ENCODE assay signal across 17 mouse cellular contexts in genomic region chr8:46890241-46890640, GRCm38 (mm10).
DNase-seq lines count a peak whose midpoint lies in the region; ATAC-seq and TF ChIP-seq lines count a peak whose summit lies in the region.
"Had no signal": no experiment of that assay in that cellular context is flagged by ENCODE, and none has a peak within 500 bp of the region (broad histone marks: within the 10 kb centered on the region; RNA-seq: fewer than 3 reads in every experiment).

No protein-coding gene starts in this region.

- no peaks in the 10 kb centered on the region for H3K36me3 ChIP-seq in kidney, adult 2 months (ENCODE audit: control insufficient read depth, insufficient read depth, low read length)
- H3K36me3 ChIP-seq in kidney, embryonic 16.5 days (ENCODE audit: insufficient read depth, low read length), result no peaks in the 10 kb centered on the region
- H3K36me3 ChIP-seq in spleen, adult 2 months (ENCODE audit: control insufficient read depth, insufficient read depth, low read length), result no peaks in the 10 kb centered on the region
- no peaks in the 10 kb centered on the region for H3K36me3 ChIP-seq in small intestine, adult 2 months (ENCODE audit: control insufficient read depth, insufficient read depth, low read length)
- H3K36me3 ChIP-seq in limb, embryonic 10.5 days, result no peaks in the 10 kb centered on the region
- H3K36me3 ChIP-seq: hindbrain, embryonic 15.5 days; limb, embryonic 12.5 days; midbrain, embryonic 15.5 days had no signal

- no peak overlapping the region for H3K9ac ChIP-seq in kidney, embryonic 16.5 days (replicated peaks; ENCODE audit: low read length)
- H3K9ac ChIP-seq: forebrain, embryonic 13.5 days; hindbrain, embryonic 15.5 days; limb, embryonic 12.5 days; midbrain, embryonic 15.5 days had no signal

- TF ChIP-seq POLR2A in kidney, adult 2 months (IDR thresholded peaks at IDR 0.05; ENCODE audit: low read depth, low read length), result no peak
- TF ChIP-seq POLR2A in spleen, adult 2 months (IDR thresholded peaks at IDR 0.05; ENCODE audit: low read depth, low read length), result no peak
- TF ChIP-seq POLR2A in small intestine, adult 2 months (IDR thresholded peaks at IDR 0.05; ENCODE audit: low read depth, low read length), result no peak

- WGBS in kidney, adult 2 months, result 89% methylated on average over 4 of the region's 4 CpGs
- WGBS in kidney, embryonic 16.5 days, result 89% methylated on average over 4 of the region's 4 CpGs
- WGBS in spleen, adult 2 months, result 36% methylated on average over 4 of the region's 4 CpGs
- 86% methylated on average over 4 of the region's 4 CpGs for WGBS in small intestine, adult 2 months
- 86% methylated on average over 4 of the region's 4 CpGs for WGBS in limb, embryonic 10.5 days

- no peak for ATAC-seq in kidney, embryonic 16.5 days (ENCODE audit: low FRiP score, low TSS enrichment)
- ATAC-seq: forebrain, embryonic 13.5 days; intestine, postnatal 0 days; midbrain, embryonic 15.5 days had no signal

- H3K4me3 ChIP-seq in kidney, adult 2 months (ENCODE audit: insufficient read depth, low read depth, low read length), result no peak overlapping the region
- H3K4me3 ChIP-seq in kidney, embryonic 16.5 days (ENCODE audit: low read length), result no peak overlapping the region
- no peak overlapping the region for H3K4me3 ChIP-seq in spleen, adult 2 months (ENCODE audit: extremely low read depth, insufficient read depth, insufficient read length)
- no peak overlapping the region for H3K4me3 ChIP-seq in small intestine, adult 2 months (ENCODE audit: low read depth, low read length)
- no peak overlapping the region for H3K4me3 ChIP-seq in limb, embryonic 10.5 days
- H3K4me3 ChIP-seq: forebrain, embryonic 13.5 days; hindbrain, embryonic 15.5 days; limb, embryonic 12.5 days; midbrain, embryonic 15.5 days had no signal

- DNase-seq in kidney, adult 2 months, result peak; percentile 6
- DNase-seq in spleen, adult 2 months (ENCODE audit: low read depth in 1 of 2, low spot score in 2 of 2), result no peak
- DNase-seq in spleen, postnatal 14 days (ENCODE audit: low spot score in 2 of 2), result no peak
- peak; percentile 46 for DNase-seq in lung, postnatal 25 days (ENCODE audit: low spot score)
- no peak for DNase-seq in limb, embryonic 10.5 days (ENCODE audit: low spot score)
- no peak for DNase-seq in adrenal gland, postnatal 4 days (ENCODE audit: low spot score in 2 of 2)
- DNase-seq: cerebellum, adult 9-10 months; embryo, embryonic 11 days; kidney, postnatal 4 days; right cerebral cortex, postnatal 4 days had no signal

- no peak overlapping the region for H3K27ac ChIP-seq in kidney, adult 2 months (ENCODE audit: insufficient read depth, low read depth, low read length)
- H3K27ac ChIP-seq in kidney, embryonic 16.5 days (ENCODE audit: low read length), result no peak overlapping the region
- peak overlapping the region; percentile 73 for H3K27ac ChIP-seq in spleen, adult 2 months (ENCODE audit: insufficient read depth, low read length)
- peak overlapping the region; percentile 24; the same call in 1 of the 2 replicates for H3K27ac ChIP-seq in small intestine, adult 2 months (ENCODE audit: insufficient read depth, low read depth, low read length)
- H3K27ac ChIP-seq in limb, embryonic 10.5 days, result no peak overlapping the region
- H3K27ac ChIP-seq: forebrain, embryonic 13.5 days; hindbrain, embryonic 15.5 days; limb, embryonic 12.5 days; midbrain, embryonic 15.5 days had no signal

- 0 out of 2 replicates have a peak, but pooled peaks cover 4% of the 10 kb centered on the region for H3K9me3 ChIP-seq in kidney, embryonic 16.5 days (ENCODE audit: low read length)
- H3K9me3 ChIP-seq in limb, embryonic 10.5 days (replicated peaks), result no peaks in the 10 kb centered on the region
- H3K9me3 ChIP-seq: hindbrain, embryonic 15.5 days; limb, embryonic 12.5 days; midbrain, embryonic 15.5 days had no signal

- no peak overlapping the region for H3K4me2 ChIP-seq in kidney, embryonic 16.5 days (replicated peaks; ENCODE audit: low read depth, low read length)
- H3K4me2 ChIP-seq: forebrain, embryonic 13.5 days; hindbrain, embryonic 15.5 days; limb, embryonic 12.5 days; midbrain, embryonic 15.5 days had no signal

- no peak for TF ChIP-seq CTCF in kidney, adult 2 months (conservative IDR thresholded peaks at IDR 0.05; ENCODE audit: insufficient read depth, insufficient read length, low read depth, low read length)
- TF ChIP-seq CTCF in spleen, adult 2 months (IDR thresholded peaks at IDR 0.05; ENCODE audit: extremely low read depth, insufficient read depth, insufficient read length, insufficient replicate concordance), result no peak
- no peak for TF ChIP-seq CTCF in small intestine, adult 2 months (IDR thresholded peaks at IDR 0.05; ENCODE audit: extremely low read depth, insufficient read length, insufficient replicate concordance, low read depth, low read length)

- H3K27me3 ChIP-seq in kidney, adult 2 months (replicated peaks; ENCODE audit: control insufficient read depth, insufficient read depth, low read length), result no peaks in the 10 kb centered on the region
- no peaks in the 10 kb centered on the region for H3K27me3 ChIP-seq in kidney, embryonic 16.5 days (ENCODE audit: insufficient read depth, low read length)
- no peaks in the 10 kb centered on the region for H3K27me3 ChIP-seq in spleen, adult 2 months (ENCODE audit: control insufficient read depth, insufficient read depth, low read length)
- no peaks in the 10 kb centered on the region for H3K27me3 ChIP-seq in small intestine, adult 2 months (ENCODE audit: control insufficient read depth, insufficient read depth, low read length)
- H3K27me3 ChIP-seq in limb, embryonic 10.5 days (ENCODE audit: low read depth, poor library complexity, severe bottlenecking), result no peaks in the 10 kb centered on the region
- H3K27me3 ChIP-seq: forebrain, embryonic 13.5 days; hindbrain, embryonic 15.5 days; limb, embryonic 12.5 days; midbrain, embryonic 15.5 days had no signal

- H3K4me1 ChIP-seq in kidney, adult 2 months (ENCODE audit: control insufficient read depth, insufficient read depth, low read length), result no peaks in the 10 kb centered on the region
- H3K4me1 ChIP-seq in kidney, embryonic 16.5 days (ENCODE audit: insufficient read depth, low read length), result no peaks in the 10 kb centered on the region
- H3K4me1 ChIP-seq in spleen, adult 2 months (ENCODE audit: control insufficient read depth, insufficient read depth, insufficient read length), result peaks cover 24% of the 10 kb centered on the region
- H3K4me1 ChIP-seq in small intestine, adult 2 months (ENCODE audit: control insufficient read depth, insufficient read depth, insufficient read length, low read length), result peaks cover 4% of the 10 kb centered on the region; the same call in 1 of the 2 replicates
- H3K4me1 ChIP-seq in limb, embryonic 10.5 days, result peaks cover 15% of the 10 kb centered on the region
- H3K4me1 ChIP-seq: midbrain, embryonic 15.5 days had no signal

Comparison
In these comparisons a context has a peak if more than half of its experiments do, and no peak if none do; other contexts are left out.
1. DNase-seq: peak in kidney, adult 2 months (single experiment) and lung, postnatal 25 days (single experiment); none in spleen, adult 2 months (0 of 2), spleen, postnatal 14 days (0 of 2), limb, embryonic 10.5 days (single experiment) and adrenal gland, postnatal 4 days (0 of 2).
2. H3K27ac ChIP-seq: peak in spleen, adult 2 months (single experiment) and small intestine, adult 2 months (single experiment); none in kidney, adult 2 months (single experiment), kidney, embryonic 16.5 days (single experiment) and limb, embryonic 10.5 days (single experiment).